Mouse (Mus musculus) ES-E14 (cell line): Measurements from ENCODE around the gene Mib2. TPM values are rescaled to one million over a fixed set of nuclear protein-coding genes. Genes with fewer than 3 reads are reported as not detected.

Experiments
- DNase-seq: peaks from one replicate; pipeline ENCODE4 v3.0.0-alpha.2; 2013; ENCODE audit warnings: low read depth, low spot score
- H3K27ac ChIP-seq: 2 replicates; pipeline ENCODE4 v1.5.1; 2012; ENCODE audit warnings: low read depth, mild to moderate bottlenecking, low read length, moderate library complexity, mixed read lengths; ENCODE audit not compliant: poor library complexity, insufficient read depth, severe bottlenecking
- H3K36me3 ChIP-seq: 2 replicates; pipeline ENCODE4 v1.6.1; 2012; ENCODE audit warnings: mild to moderate bottlenecking, low read length, moderate library complexity, mixed read lengths; ENCODE audit not compliant: control insufficient read depth, poor library complexity, insufficient read depth, severe bottlenecking
- H3K4me1 ChIP-seq, 2 experiments: fragments of 150-350 bp in 1 of 2; sonication (generic) in 1 of 2; 2 replicates each; pipeline ENCODE4 v1.6.1; 2012; ENCODE audit warnings: low read length in 2 of 2, mild to moderate bottlenecking in 1 of 2, mixed read lengths in 1 of 2; ENCODE audit not compliant: control insufficient read depth in 2 of 2, insufficient read depth in 2 of 2, poor library complexity in 1 of 2
- H3K4me3 ChIP-seq, 2 experiments: fragments of 150-350 bp in 1 of 2; sonication (generic) in 1 of 2; 2 replicates each; pipeline ENCODE4 v1.5.1; 2012; ENCODE audit warnings: low read length in 2 of 2, low read depth in 1 of 2, mild to moderate bottlenecking in 1 of 2, mixed read lengths in 1 of 2; ENCODE audit not compliant: insufficient read depth in 1 of 2, poor library complexity in 1 of 2, severe bottlenecking in 1 of 2
- H3K9ac ChIP-seq: 2 replicates; pipeline ENCODE4 v1.6.1; 2012; ENCODE audit warnings: low read depth, mild to moderate bottlenecking, low read length, mixed read lengths; ENCODE audit not compliant: poor library complexity, insufficient read depth, severe bottlenecking
- H3K9me3 ChIP-seq: fragments of 150-350 bp; sonication (generic); 2 replicates; pipeline ENCODE4 v1.6.1; 2012; ENCODE audit warnings: low read depth, mild to moderate bottlenecking, low read length; ENCODE audit not compliant: control insufficient read depth, insufficient read depth
- CHD2 ChIP-seq: IDR thresholded peaks from 2 replicates; pipeline ENCODE4 v1.6.1; 2014; ENCODE audit warnings: mild to moderate bottlenecking, low read depth, low read length, inconsistent platforms
- HCFC1 ChIP-seq: IDR thresholded peaks from 2 replicates; pipeline ENCODE4 v1.6.1; 2012; ENCODE audit warnings: low read length, inconsistent platforms, borderline replicate concordance; ENCODE audit not compliant: insufficient read depth
- MAFK ChIP-seq: IDR thresholded peaks from 2 replicates; pipeline ENCODE4 v1.6.1; 2014; ENCODE audit warnings: mild to moderate bottlenecking, low read depth, low read length, inconsistent platforms; ENCODE audit not compliant: insufficient read depth
- ZC3H11A ChIP-seq: IDR thresholded peaks from 2 replicates; pipeline ENCODE4 v1.6.1; 2012; ENCODE audit warnings: low read depth, mild to moderate bottlenecking, inconsistent platforms, low read length, borderline replicate concordance
- ZNF384 ChIP-seq: IDR thresholded peaks from 2 replicates; pipeline ENCODE4 v1.6.1; 2012; ENCODE audit warnings: low read depth, low read length, inconsistent platforms
- in situ Hi-C, 2 experiments: fragments of 600-800 bp; cut with MboI; formaldehyde crosslinking; loops; one replicate each; pipeline ENCODE4 v1.15.1; 2025; ENCODE audit warnings: low sequenced_read_pairs in 2 of 2, inconsistent platforms in 1 of 2; ENCODE audit not compliant: unreplicated experiment in 2 of 2
- total RNA-seq: library from RNA; depleted of rRNA; stranded (reverse); fragments of 300-350 nt; gene quantifications from 2 replicates; pipeline ENCODE4 v1.2.3, GENCODE M21; 2012

The Mib2 gene
- total RNA-seq, 1 experiment = 55.3 TPM

GRCm38 (mm10) chr4:155696261-155697255 lies 27.6 kb upstream of the Mib2 start:
- peaks cover 0 to 20% of the 10 kb centered on the region in 2 experiments; a peak in 1 of 4 replicates for H3K4me1 ChIP-seq
- H3K4me3 ChIP-seq = peak overlapping the region; percentile 39 to 84; a peak in 3 of 4 replicates
- in situ Hi-C loops = no loop called here
- no peak for TF ChIP-seq HCFC1
- no peak for TF ChIP-seq ZC3H11A
- H3K9ac ChIP-seq = peak overlapping the region; percentile 71
- H3K9me3 ChIP-seq = no peaks in the 10 kb centered on the region
- DNase-seq = peak; percentile 43
- peak overlapping the region; percentile 91 for H3K27ac ChIP-seq
- peaks cover 3% of the 10 kb centered on the region; the same call in 1 of the 2 replicates for H3K36me3 ChIP-seq

GRCm38 (mm10) chr4:155695531-155696062 lies 26.6 kb upstream of the Mib2 start:
- peak overlapping the region; percentile 71; the same call in 1 of the 2 replicates for H3K9ac ChIP-seq
- no peak overlapping the region for H3K27ac ChIP-seq
- TF ChIP-seq CHD2 (no peak), MAFK (no peak), ZC3H11A (no peak), ZNF384 (no peak), HCFC1 (no peak)
- no peak for DNase-seq
- peak overlapping the region; percentile 61 to 84 for H3K4me3 ChIP-seq
- peaks cover 3% of the 10 kb centered on the region; the same call in 1 of the 2 replicates for H3K36me3 ChIP-seq
- in situ Hi-C loops = no loop called here
- H3K9me3 ChIP-seq = no peaks in the 10 kb centered on the region
- H3K4me1 ChIP-seq = peaks cover 0 to 20% of the 10 kb centered on the region in 2 experiments; a peak in 1 of 4 replicates

- H3K27ac ChIP-seq = no peak overlapping the region; the same call in 1 of the 2 replicates
- no peaks in the 10 kb centered on the region for H3K9me3 ChIP-seq
- peak overlapping the region; percentile 71 for H3K9ac ChIP-seq
- in situ Hi-C loops = no loop called here
- H3K4me1 ChIP-seq = peaks cover 0 to 20% of the 10 kb centered on the region in 2 experiments; a peak in 1 of 4 replicates
- peak overlapping the region; percentile 61 to 84 for H3K4me3 ChIP-seq
- H3K36me3 ChIP-seq = peaks cover 3% of the 10 kb centered on the region; the same call in 1 of the 2 replicates
- peak; percentile 19 for DNase-seq
- TF ChIP-seq HCFC1 (no peak), CHD2 (no peak), ZNF384 (no peak), ZC3H11A (no peak), MAFK (no peak)
Measured at GRCm38 (mm10) chr4:155694482-155695401, 25.7 kb upstream of the Mib2 start.

- peak; percentile 35 for DNase-seq
- H3K4me3 ChIP-seq = peak within 1 kb of the TSS; percentile 69 to 84
- H3K9ac ChIP-seq = peak within 1 kb of the TSS; percentile 71
- in situ Hi-C loops = no loop called here
- no peaks in the 10 kb centered on the region for H3K9me3 ChIP-seq
- peaks cover 0 to 20% of the 10 kb centered on the region in 2 experiments; a peak in 1 of 4 replicates for H3K4me1 ChIP-seq
- TF ChIP-seq ZC3H11A (no peak), MAFK (no peak), CHD2 (no peak), HCFC1 (peak; percentile 42; the same call in 1 of the 2 replicates)
- H3K36me3 ChIP-seq = peaks cover 3% of the 10 kb centered on the region; the same call in 1 of the 2 replicates
- no peak within 1 kb of the TSS; the same call in 1 of the 2 replicates for H3K27ac ChIP-seq
Measured at GRCm38 (mm10) chr4:155694111-155694481, 25.1 kb upstream of the Mib2 start, which contains the start of gene Fndc10. Gene Fndc10, plus strand, starts transcription at chr4:155694342.
